Comparison of ENCODE assay signal across 17 mouse cellular contexts in the genomic region with DNA sequence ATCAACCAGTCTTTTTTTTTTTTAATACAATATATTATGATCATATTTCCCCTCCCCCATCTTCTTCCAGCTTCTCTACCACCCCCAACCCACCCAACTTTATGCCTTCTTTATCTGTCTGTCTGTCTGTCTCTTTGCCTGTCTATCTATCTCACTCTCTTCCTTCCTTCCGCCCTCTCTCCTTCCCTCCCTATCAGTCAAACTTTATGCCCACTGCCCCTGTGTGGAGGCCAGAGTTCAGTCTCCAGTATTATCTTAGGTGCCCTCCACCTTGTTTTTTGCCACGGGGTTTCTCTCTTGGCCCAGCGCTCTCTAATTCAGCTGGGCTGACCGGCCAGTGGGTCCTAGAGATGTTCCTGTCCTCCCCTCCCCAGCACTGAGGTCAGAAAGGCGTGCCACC. TPM values are rescaled to one million over a fixed set of nuclear protein-coding genes. Genes with fewer than 3 reads are reported as not detected.
DNase-seq lines count a peak whose midpoint lies in the region; ATAC-seq and TF ChIP-seq lines count a peak whose summit lies in the region.
"Had no signal": no experiment of that assay in that cellular context is flagged by ENCODE, and none has a peak within 500 bp of the region (broad histone marks: within the 10 kb centered on the region; RNA-seq: fewer than 3 reads in every experiment).

No protein-coding gene starts in this region.

- H3K4me1 ChIP-seq in heart, embryonic 11.5 days (ENCODE audit: control insufficient read depth, insufficient read depth, low read length), result no peaks in the 10 kb centered on the region
- peaks cover 3% of the 10 kb centered on the region; the same call in 1 of the 2 replicates for H3K4me1 ChIP-seq in intestine, postnatal 0 days (replicated peaks; ENCODE audit: control insufficient read depth, insufficient read depth, low read length)
- H3K4me1 ChIP-seq in intestine, embryonic 15.5 days (replicated peaks), result no peaks in the 10 kb centered on the region
- H3K4me1 ChIP-seq in MEL (ENCODE audit: control insufficient read depth in 1 of 2, insufficient read depth in 2 of 2, low read length in 2 of 2), result peaks cover 4 to 13% of the 10 kb centered on the region in 2 experiments; a peak in 3 of 4 replicates

- WGBS in heart, embryonic 11.5 days (ENCODE audit: insufficient replicate concordance), result 69% methylated on average over 5 of the region's 5 CpGs
- WGBS in intestine, postnatal 0 days, result 73% methylated on average over 5 of the region's 5 CpGs
- 79% methylated on average over 5 of the region's 5 CpGs for WGBS in intestine, embryonic 15.5 days

- TF ChIP-seq EP300 in MEL (IDR thresholded peaks at IDR 0.05; ENCODE audit: low read depth in 1 of 2, low read length in 2 of 2), result peak in 1 of 2 experiments; percentile 66; a peak in 2 of 4 replicates

- no peaks in the 10 kb centered on the region for H3K36me3 ChIP-seq in heart, embryonic 11.5 days (ENCODE audit: control insufficient read depth, insufficient read depth, low read length)
- no peaks in the 10 kb centered on the region for H3K36me3 ChIP-seq in intestine, postnatal 0 days (ENCODE audit: control insufficient read depth, insufficient read depth)
- H3K36me3 ChIP-seq in intestine, embryonic 15.5 days, result no peaks in the 10 kb centered on the region
- peaks cover 0 to 3% of the 10 kb centered on the region in 2 experiments; a peak in 2 of 4 replicates for H3K36me3 ChIP-seq in MEL (ENCODE audit: control insufficient read depth in 1 of 2, insufficient read depth in 2 of 2, low read length in 2 of 2)
- H3K36me3 ChIP-seq: embryonic facial prominence, embryonic 10.5 days; embryonic facial prominence, embryonic 12.5 days; forebrain, embryonic 15.5 days; G1E had no signal

- TF ChIP-seq RAD21 in MEL (IDR thresholded peaks at IDR 0.05; ENCODE audit: low read depth, low read length), result no peak

- H3K79me2 ChIP-seq in MEL (ENCODE audit: control insufficient read depth, insufficient read depth, low read length, poor library complexity), result no peaks in the 10 kb centered on the region

- H3K4me3 ChIP-seq in heart, embryonic 11.5 days (ENCODE audit: low read depth, low read length), result no peak overlapping the region
- no peak overlapping the region for H3K4me3 ChIP-seq in intestine, postnatal 0 days (ENCODE audit: low read depth, low read length)
- H3K4me3 ChIP-seq in intestine, embryonic 15.5 days (replicated peaks), result no peak overlapping the region
- H3K4me3 ChIP-seq in MEL (ENCODE audit: control insufficient read depth in 1 of 2, insufficient read depth in 1 of 2, low read depth in 2 of 2, low read length in 2 of 2), result peak overlapping the region in 1 of 2 experiments; percentile 35; a peak in 1 of 4 replicates
- H3K4me3 ChIP-seq: embryonic facial prominence, embryonic 10.5 days; embryonic facial prominence, embryonic 12.5 days; forebrain, embryonic 13.5 days; forebrain, embryonic 15.5 days had no signal

- DNase-seq in heart, adult 11 months, result peak; percentile 57
- peak; percentile 25 for DNase-seq in MEL (ENCODE audit: low read depth, low spot score)
- DNase-seq in gastrocnemius, adult 8-10 months (ENCODE audit: low spot score in 2 of 2), result no peak
- DNase-seq: adrenal gland, adult 8-10 months; adrenal gland, postnatal 14 days; adrenal gland, postnatal 36 days; cerebellum, adult 9-10 months; forebrain, postnatal 0 days had no signal

- H3K9me3 ChIP-seq in heart, embryonic 11.5 days (replicated peaks; ENCODE audit: control insufficient read depth, low read length), result no peaks in the 10 kb centered on the region
- no peaks in the 10 kb centered on the region for H3K9me3 ChIP-seq in intestine, postnatal 0 days (ENCODE audit: control insufficient read depth)
- H3K9me3 ChIP-seq in intestine, embryonic 15.5 days, result no peaks in the 10 kb centered on the region
- no peaks in the 10 kb centered on the region for H3K9me3 ChIP-seq in MEL (replicated peaks; ENCODE audit: insufficient read depth, low read length)
- H3K9me3 ChIP-seq: embryonic facial prominence, embryonic 10.5 days; embryonic facial prominence, embryonic 12.5 days; forebrain, embryonic 13.5 days; forebrain, embryonic 15.5 days; G1E had no signal

- TF ChIP-seq POLR2A in MEL (IDR thresholded peaks at IDR 0.05; ENCODE audit: control insufficient read depth in 1 of 2, insufficient read depth in 1 of 2, low read depth in 1 of 2, low read length in 2 of 2, poor library complexity in 1 of 2), result no peak

- H3K9ac ChIP-seq in heart, embryonic 11.5 days (ENCODE audit: low read depth, low read length), result no peak overlapping the region
- H3K9ac ChIP-seq in intestine, postnatal 0 days (ENCODE audit: low read depth, low read length), result no peak overlapping the region
- H3K9ac ChIP-seq in intestine, embryonic 15.5 days, result no peak overlapping the region
- no peak overlapping the region for H3K9ac ChIP-seq in MEL (ENCODE audit: control insufficient read depth, low read depth, low read length, poor library complexity, severe bottlenecking)
- H3K9ac ChIP-seq: embryonic facial prominence, embryonic 12.5 days; forebrain, embryonic 13.5 days; forebrain, embryonic 15.5 days; forebrain, postnatal 0 days had no signal

- H3K4me2 ChIP-seq in heart, embryonic 11.5 days, result no peak overlapping the region
- no peak overlapping the region for H3K4me2 ChIP-seq in intestine, postnatal 0 days (replicated peaks; ENCODE audit: low read depth)
- H3K4me2 ChIP-seq in intestine, embryonic 15.5 days (replicated peaks), result no peak overlapping the region
- H3K4me2 ChIP-seq: embryonic facial prominence, embryonic 12.5 days; forebrain, embryonic 13.5 days; forebrain, embryonic 15.5 days had no signal

- no peak for ATAC-seq in heart, embryonic 11.5 days (replicated peaks; ENCODE audit: insufficient number of reproducible peaks, low FRiP score, low TSS enrichment)
- ATAC-seq in intestine, postnatal 0 days, result no peak
- no peak for ATAC-seq in intestine, embryonic 15.5 days
- ATAC-seq: CD4-positive, CD25-positive, alpha-beta regulatory T cell, adult 4 months; forebrain, postnatal 0 days had no signal

- H3K27ac ChIP-seq in heart, embryonic 11.5 days (ENCODE audit: low read depth, low read length), result no peak overlapping the region
- H3K27ac ChIP-seq in intestine, postnatal 0 days (ENCODE audit: low read depth, low read length), result 0 out of 2 replicates have a peak overlapping the region, but pooled peaks have one; percentile 81
- H3K27ac ChIP-seq in intestine, embryonic 15.5 days, result no peak overlapping the region
- H3K27ac ChIP-seq in MEL (ENCODE audit: control insufficient read depth, low read depth, low read length), result no peak overlapping the region
- H3K27ac ChIP-seq: embryonic facial prominence, embryonic 10.5 days; embryonic facial prominence, embryonic 12.5 days; forebrain, embryonic 13.5 days; forebrain, embryonic 15.5 days had no signal

- H3K27me3 ChIP-seq in heart, embryonic 11.5 days (ENCODE audit: control insufficient read depth, insufficient read depth, low read length), result no peaks in the 10 kb centered on the region
- no peaks in the 10 kb centered on the region for H3K27me3 ChIP-seq in intestine, postnatal 0 days (replicated peaks; ENCODE audit: control insufficient read depth, insufficient read depth, low read length)
- H3K27me3 ChIP-seq in intestine, embryonic 15.5 days (replicated peaks), result no peaks in the 10 kb centered on the region
- no peaks in the 10 kb centered on the region; a peak in 1 of 4 replicates for H3K27me3 ChIP-seq in MEL (ENCODE audit: control insufficient read depth in 1 of 2, insufficient read depth in 2 of 2, low read length in 2 of 2)
- H3K27me3 ChIP-seq: embryonic facial prominence, embryonic 12.5 days; forebrain, embryonic 13.5 days; forebrain, embryonic 15.5 days had no signal

- TF ChIP-seq CTCF in intestine, postnatal 0 days (IDR thresholded peaks at IDR 0.05; ENCODE audit: low read depth), result no peak
- no peak for TF ChIP-seq CTCF in MEL (IDR thresholded peaks at IDR 0.05 in 2 of 3, conservative IDR thresholded peaks at IDR 0.05 in 1 of 3; ENCODE audit: control insufficient read depth in 1 of 3, insufficient read depth in 1 of 3, low read depth in 2 of 3, low read length in 3 of 3, poor library complexity in 1 of 3, severe bottlenecking in 1 of 3)

TF ChIP-seq in MEL, 35 proteins besides CTCF, POLR2A, EP300 and RAD21:
- TF ChIP-seq HCFC1 (IDR thresholded peaks at IDR 0.05; ENCODE audit: low read depth, low read length) (no peak), ZNF384 (IDR thresholded peaks at IDR 0.05; ENCODE audit: low read depth, low read length) (0 out of 2 replicates have a peak, but pooled peaks have one; percentile 13)

RNA-seq across cellular contexts. Expression of a gene that starts 37.6 kb away (rescaled TPM):
- 36.1 and 41.8 TPM in 2 replicates for polyA plus RNA-seq in heart, embryonic 11.5 days (2014; fragmentation: Nextera tagmentation; extraction: Ambion mirVana)
- 25.2 and 29.8 TPM in 2 replicates for polyA plus RNA-seq in intestine, postnatal 0 days (2015; fragmentation: Nextera tagmentation; extraction: Ambion mirVana)
- 39.5 and 41.5 TPM in 2 replicates for polyA plus RNA-seq in intestine, embryonic 15.5 days (2015; fragmentation: Nextera tagmentation; extraction: Ambion mirVana)
- total RNA-seq in MEL (2012; rRNA removed), result 41.2 and 46.1 TPM in 2 replicates
- 10 to 100 TPM in 1 of 2 experiments, not detected in 1; 32.8 TPM for polyA plus RNA-seq in MEL (2012; ENCODE audit: insufficient read depth in 1 of 2, insufficient read length in 2 of 2, low read depth in 1 of 2, low replicate concordance in 2 of 2, missing spikeins in 1 of 2)
- 1 to 10 TPM; 2.9 to 4.6 (median 3.6) TPM for total RNA-seq in gastrocnemius, adult 8-10 months (2022)

Comparison
In these comparisons a context has a peak if more than half of its experiments do, and no peak if none do; other contexts are left out.
1. DNase-seq: peak in heart, adult 11 months (single experiment) and MEL (single experiment); none in gastrocnemius, adult 8-10 months (0 of 2).